Mouse (Mus musculus) c-Kit-positive CD71-negative TER-119-negative erythroid progenitor cells, embryonic 14.5 days (primary cell): ENCODE measurements around the gene Galnt17.

Experiments used
- DNase-seq: peaks from one replicate; pipeline ENCODE4 v3.0.0-alpha.2; 2013; ENCODE audit warnings: low read depth

Gene Galnt17

GRCm38 (mm10) chr5:131308397-131308796 lies at the start of gene Galnt17:
TSS of gene Galnt17 (minus strand) at chr5:131308497.
- no peak for DNase-seq

- no peak for DNase-seq
Observed at GRCm38 (mm10) chr5:131334536-131334935, 26.2 kb upstream of the Galnt17 start.

GRCm38 (mm10) chr5:131321286-131321685 lies 13.0 kb upstream of the Galnt17 start:
- DNase-seq, result no peak

GRCm38 (mm10) chr5:131319605-131320004 lies 11.3 kb upstream of the Galnt17 start:
- no peak for DNase-seq

- no peak for DNase-seq
Observed at GRCm38 (mm10) chr5:131319141-131319540, 10.8 kb upstream of the Galnt17 start.

- DNase-seq, result no peak
Observed at GRCm38 (mm10) chr5:131315016-131315415, 6.7 kb upstream of the Galnt17 start.

- DNase-seq, result no peak
Observed at GRCm38 (mm10) chr5:131307656-131308151, 593 bp downstream of the Galnt17 start.

GRCm38 (mm10) chr5:131306908-131307655 lies 1.2 kb downstream of the Galnt17 start:
- DNase-seq, result no peak

GRCm38 (mm10) chr5:131306321-131306907 lies 1.9 kb downstream of the Galnt17 start:
- no peak for DNase-seq

- no peak for DNase-seq
Observed at GRCm38 (mm10) chr5:131305223-131305622, 3.1 kb downstream of the Galnt17 start.

GRCm38 (mm10) chr5:131301526-131301925 lies 6.8 kb downstream of the Galnt17 start:
- DNase-seq, result no peak

- DNase-seq, result no peak
Observed at GRCm38 (mm10) chr5:131293726-131294449, 14.4 kb downstream of the Galnt17 start.

- DNase-seq, result no peak
Observed at GRCm38 (mm10) chr5:131287091-131287490, 21.2 kb downstream of the Galnt17 start.

- DNase-seq, result no peak
Observed at GRCm38 (mm10) chr5:131286680-131287079, 21.6 kb downstream of the Galnt17 start.

GRCm38 (mm10) chr5:131280349-131280748 lies 27.9 kb downstream of the Galnt17 start:
- no peak for DNase-seq

- DNase-seq, result no peak
Observed at GRCm38 (mm10) chr5:131279286-131279685, 29.0 kb downstream of the Galnt17 start.

- no peak for DNase-seq
Observed at GRCm38 (mm10) chr5:131277227-131277626, 31.1 kb downstream of the Galnt17 start.

GRCm38 (mm10) chr5:131266291-131266690 lies 42.0 kb downstream of the Galnt17 start:
- DNase-seq, result no peak

- no peak for DNase-seq
Observed at GRCm38 (mm10) chr5:131264145-131264544, 44.2 kb downstream of the Galnt17 start.

GRCm38 (mm10) chr5:131250701-131251636 lies 57.3 kb downstream of the Galnt17 start:
- DNase-seq, result no peak

- no peak for DNase-seq
Observed at GRCm38 (mm10) chr5:131248416-131248815, 59.9 kb downstream of the Galnt17 start.

GRCm38 (mm10) chr5:131246591-131246990 lies 61.7 kb downstream of the Galnt17 start:
- no peak for DNase-seq
